Mouse (Mus musculus): ENCODE results near the gene Mmab.

- TF ChIP-seq POLR2A (IDR thresholded peaks at IDR 0.05; ENCODE audit: low read depth, low read length) (no peak), CTCF (IDR thresholded peaks at IDR 0.05; ENCODE audit: extremely low read depth, insufficient read length, insufficient replicate concordance, low read depth, low read length) (no peak)
Observed at GRCm38 (mm10) chr5:114489570-114489969, 45.7 kb upstream of the Mmab start.

All from small intestine, adult 2 months (tissue).